Mouse (Mus musculus) thymus, postnatal 14 days (tissue): ENCODE results near the gene Map3k12.
A peak's percentile ranks its signal among the peaks of the same experiment; 100 is the strongest.

Experiments
- DNase-seq: peaks from one replicate; pipeline ENCODE4 v3.0.0; 2021

Gene Map3k12

DNA sequence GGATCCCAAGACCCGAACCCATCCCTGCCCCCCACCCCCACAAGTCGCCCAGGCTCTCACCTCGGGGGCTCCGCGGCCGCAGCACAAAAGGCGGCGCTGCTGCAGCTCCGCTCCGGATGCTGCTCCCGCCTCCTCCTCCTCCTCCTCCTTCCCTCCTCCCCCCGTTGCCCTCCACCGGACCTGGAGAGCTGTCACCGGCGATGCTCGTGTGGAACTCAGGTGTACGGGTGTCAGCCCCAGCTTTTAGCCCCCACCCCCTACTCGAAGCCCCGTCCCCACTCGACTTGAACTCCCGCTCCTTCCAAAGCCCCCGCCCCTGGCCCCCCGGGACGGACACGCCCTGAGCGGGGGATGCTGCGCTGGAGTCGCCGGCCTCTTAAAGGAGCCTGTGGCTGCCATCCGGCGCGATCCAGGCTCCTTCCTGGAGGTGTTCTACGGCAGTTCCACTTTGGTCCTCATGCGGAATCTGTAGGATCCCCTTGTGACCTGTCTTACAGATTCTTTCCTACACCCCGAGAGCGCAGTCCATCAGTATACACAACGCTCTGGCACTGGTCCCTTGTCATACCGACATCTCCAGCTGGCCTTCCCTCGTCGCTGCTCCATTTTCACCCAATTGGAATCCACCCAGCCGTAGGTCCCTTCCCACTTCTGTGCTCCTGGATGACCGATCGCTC lies at the start of gene Map3k12:
Gene Map3k12, minus strand, starts transcription at position 337 of the 677 bp plus-strand sequence.
- peak; percentile 82 for DNase-seq

DNA sequence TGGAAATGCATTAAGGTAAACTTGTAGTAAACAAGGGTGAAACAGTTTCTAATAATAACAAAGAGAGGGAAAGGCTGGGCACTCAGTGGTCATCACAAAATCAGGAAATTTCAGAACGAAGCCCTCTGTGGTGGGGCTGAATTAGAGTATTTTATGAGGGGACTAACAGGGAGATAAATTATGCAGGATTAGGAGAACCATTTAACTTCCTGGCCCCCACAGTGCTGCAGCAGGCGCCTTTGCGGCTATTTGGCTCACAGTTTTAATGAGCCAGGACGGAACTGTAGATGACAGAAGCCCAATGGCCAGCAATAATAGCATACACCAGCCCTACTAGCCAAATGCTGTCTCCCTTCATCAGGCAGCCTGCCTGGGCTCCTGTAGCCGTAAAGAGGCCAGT lies 46.8 kb upstream of the Map3k12 start:
- DNase-seq = no peak

DNA sequence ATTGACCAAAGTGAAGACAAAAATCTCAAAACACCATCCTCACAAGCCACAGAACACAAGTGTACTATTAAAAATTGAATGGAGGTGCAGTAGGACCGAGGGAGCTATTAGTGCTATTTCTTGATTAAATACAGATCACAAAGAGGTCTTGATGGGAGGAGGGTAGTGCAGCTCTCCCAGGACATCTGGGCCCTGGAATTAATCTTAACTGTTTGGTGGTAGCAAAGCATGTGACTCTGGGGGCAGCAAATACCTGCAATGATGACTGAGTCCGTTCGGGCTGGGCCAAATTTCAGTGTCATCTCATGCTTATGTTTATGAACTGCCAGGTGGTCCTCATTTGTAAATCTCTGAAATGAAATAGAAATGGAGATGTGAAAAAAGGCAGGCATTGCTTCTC lies 46.2 kb upstream of the Map3k12 start:
- DNase-seq = no peak

DNA sequence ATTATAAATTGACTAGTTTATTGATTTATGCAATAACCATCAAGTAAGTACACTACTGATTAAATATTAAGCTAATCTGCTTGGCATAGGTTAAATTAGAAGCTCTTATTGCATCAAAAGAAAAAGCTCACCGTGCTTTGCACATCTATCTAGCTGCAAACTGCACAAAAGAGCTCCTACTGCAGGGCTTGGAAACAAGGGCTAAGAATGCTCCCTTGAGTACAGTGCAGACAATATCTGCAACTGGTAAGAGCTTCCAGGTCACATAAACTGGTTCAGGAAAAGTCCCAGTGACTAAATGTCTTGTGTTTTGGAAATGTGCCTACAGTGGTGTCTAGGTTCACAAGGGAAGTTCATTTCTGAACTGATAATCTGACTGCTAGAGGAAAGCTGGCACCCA lies 45.6 kb upstream of the Map3k12 start:
- no peak for DNase-seq

DNA sequence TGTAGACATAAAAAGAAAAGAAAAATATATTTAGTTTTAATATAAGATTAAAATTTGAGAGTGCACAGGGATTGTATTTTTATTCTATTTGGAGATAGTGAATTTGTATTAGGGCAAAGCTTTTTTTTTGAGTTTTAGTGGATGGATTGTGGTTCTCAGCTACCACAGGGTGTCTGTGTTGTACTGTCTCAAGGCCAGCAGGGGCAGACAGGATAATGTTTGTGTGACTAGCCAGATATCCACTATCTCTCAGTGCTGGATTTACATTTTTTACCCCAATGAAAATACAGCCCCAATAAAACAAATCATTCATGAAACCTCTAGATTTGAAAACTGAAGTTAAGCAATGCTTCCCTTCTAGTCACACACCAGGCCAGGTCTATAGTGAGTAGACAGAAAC lies 40.7 kb upstream of the Map3k12 start:
- DNase-seq = no peak

- no peak for DNase-seq
These were observed 38.7 kb upstream of the Map3k12 start for GRCm38 (mm10) chr15:102555581-102555980.

- DNase-seq = no peak
These were observed 35.7 kb upstream of the Map3k12 start for GRCm38 (mm10) chr15:102552599-102552998.

GRCm38 (mm10) chr15:102547478-102547877 lies 30.6 kb upstream of the Map3k12 start:
- DNase-seq = no peak

GRCm38 (mm10) chr15:102546677-102547427 lies 30.0 kb upstream of the Map3k12 start:
- DNase-seq = no peak

DNA sequence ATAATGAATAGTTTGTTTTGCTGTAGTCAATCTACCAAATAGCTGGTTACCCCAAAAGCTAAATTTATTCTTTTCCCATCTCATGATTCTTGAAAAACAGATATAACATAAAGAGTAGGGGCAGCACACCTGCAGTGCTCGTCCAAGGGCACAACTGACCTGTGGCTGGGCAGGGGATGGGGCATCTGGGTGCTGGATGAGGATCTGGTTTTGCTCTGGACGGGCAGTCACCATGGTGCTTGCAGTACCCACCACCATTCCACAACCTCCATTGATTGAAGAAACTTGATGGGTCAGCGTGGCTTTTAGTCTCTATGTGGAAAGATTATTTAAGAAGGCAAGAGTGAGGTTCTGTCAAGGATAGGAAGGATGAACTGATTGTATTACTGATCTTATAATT lies 29.4 kb upstream of the Map3k12 start:
- no peak for DNase-seq

GRCm38 (mm10) chr15:102544801-102545200 lies 27.9 kb upstream of the Map3k12 start:
- DNase-seq = no peak

DNA sequence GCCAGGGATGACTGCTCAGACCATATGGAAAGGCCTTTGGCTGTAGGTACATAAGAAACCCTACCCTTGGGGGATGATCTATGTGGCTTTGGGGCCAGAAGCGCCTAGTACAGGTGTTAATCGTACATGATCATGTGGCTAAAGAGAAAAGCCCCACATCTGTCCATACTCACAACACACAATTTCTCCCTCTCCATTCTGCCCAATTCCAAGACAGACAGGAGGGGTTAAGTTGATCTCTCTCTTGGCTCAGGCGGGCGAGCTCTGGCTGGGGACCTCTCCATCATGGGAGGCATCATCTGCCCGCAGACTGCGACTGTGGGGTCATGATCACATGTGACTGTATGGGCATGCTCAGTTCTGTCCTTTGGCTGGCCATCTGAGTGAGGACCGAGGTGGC lies 17.1 kb upstream of the Map3k12 start:
- no peak for DNase-seq

GRCm38 (mm10) chr15:102532106-102532900 lies 15.4 kb upstream of the Map3k12 start:
- no peak for DNase-seq

DNA sequence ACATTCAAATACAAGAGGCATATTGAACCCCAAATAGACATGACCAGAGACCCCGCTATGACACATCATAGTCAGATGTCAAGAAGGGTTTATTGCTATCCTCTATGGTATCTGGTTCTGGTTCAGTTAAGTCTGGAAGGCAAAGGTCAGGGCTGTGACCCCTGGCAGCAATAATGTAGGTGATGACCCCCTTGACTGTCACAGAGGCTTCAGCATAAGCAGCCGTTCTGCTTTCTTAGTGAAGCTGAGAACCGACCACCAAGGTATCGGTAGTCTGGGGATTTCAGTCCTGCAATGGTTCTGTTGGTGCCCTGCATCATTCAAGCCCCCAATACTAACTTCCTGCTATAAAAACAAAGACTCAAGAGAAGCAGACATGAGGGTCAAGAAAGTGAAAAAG lies 14.7 kb upstream of the Map3k12 start:
- DNase-seq = no peak

DNA sequence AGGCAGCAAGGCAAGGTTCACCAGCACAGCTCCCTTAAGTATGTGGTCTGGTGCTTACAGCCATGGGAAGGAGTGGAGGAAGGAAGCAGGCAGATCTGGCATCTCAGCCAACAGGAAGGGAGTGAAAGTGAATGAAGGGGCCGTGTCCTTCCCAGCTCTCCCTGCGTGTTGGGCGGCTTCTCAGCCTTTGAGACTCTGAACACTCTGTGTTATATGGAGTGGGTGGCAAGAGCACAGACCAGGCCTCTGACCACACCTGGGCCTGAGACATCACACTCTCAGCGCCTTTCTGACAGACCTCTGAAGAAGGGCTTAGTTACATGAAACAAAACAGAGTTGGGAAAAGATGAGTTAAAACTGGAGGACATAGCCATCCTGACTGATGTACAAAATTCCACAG lies 13.7 kb upstream of the Map3k12 start:
- DNase-seq = no peak

DNA sequence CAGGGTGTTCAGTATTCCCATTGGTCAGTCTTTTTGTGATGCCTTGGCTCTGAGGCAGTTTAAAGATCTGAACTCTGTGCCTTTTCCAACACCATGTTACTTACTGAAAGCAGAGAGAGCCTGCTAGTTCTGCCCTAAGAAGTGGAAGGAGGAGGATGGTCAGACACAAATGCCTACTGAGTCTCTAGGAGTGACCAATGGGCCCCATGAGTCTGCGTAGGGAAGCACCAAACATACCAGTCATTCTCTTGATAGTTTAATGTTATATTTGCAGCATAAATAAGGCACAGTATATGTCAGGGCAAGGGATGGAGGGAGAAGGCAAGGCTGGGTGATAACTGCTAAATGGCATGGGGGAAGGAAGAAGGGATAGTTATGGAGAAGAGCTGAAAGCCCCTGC lies 11.5 kb upstream of the Map3k12 start:
- DNase-seq = no peak

DNA sequence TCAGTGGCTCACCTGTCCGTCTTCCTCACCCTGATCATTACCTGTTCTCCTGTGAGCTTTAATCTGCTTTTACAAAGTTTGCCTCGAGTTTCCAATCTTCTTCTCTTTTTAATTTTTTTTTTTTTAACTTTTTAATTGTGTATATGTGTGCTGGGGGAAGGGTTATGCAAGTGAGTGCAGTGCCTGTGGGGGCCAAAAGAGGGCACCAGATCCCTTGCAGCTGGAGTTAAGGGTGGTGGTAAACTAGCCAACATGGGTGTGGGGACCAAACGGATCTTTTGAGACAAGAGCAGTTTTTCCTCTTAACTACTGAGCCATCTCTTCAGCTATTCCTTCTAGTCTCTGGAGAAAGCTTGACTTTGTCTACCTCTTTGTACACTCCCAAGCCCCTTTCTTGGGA lies 11.1 kb upstream of the Map3k12 start:
- peak; percentile 40 for DNase-seq

GRCm38 (mm10) chr15:102526111-102527002 lies 9.5 kb upstream of the Map3k12 start:
- DNase-seq = peak; percentile 37

DNA sequence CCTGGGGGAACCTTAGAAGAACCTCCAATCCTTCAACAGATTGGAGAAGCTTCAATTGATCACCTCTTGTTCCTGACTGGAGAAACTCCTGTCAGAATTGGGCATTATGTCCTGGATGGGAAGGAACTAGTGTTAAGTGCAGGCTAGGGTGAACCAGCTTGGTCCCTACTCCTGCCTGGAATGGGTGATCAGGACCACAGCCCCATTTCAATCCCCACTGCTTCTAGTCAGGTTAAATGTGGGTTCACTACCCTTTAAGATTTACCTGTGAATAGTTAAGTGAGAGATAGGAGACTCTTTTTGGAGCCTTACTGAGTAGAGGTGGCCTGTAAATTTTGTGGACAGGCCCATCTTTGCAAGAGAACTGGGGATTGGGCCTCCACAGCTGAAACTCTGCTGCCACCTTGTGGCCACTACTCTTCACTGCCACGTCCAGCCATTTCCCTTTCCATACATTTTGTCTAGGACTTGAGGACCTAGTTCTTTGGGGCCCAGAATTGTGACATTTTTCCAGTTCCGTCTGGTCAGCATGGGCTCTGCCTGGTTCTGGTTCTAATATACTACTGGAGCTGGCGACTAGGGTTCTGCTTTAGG lies 8.1 kb upstream of the Map3k12 start, which contains the start of gene Npff:
Gene Npff, minus strand, starts transcription at position 51 of the 594 bp plus-strand sequence.
- peak; percentile 78 for DNase-seq

- DNase-seq = no peak
These were observed 4.6 kb upstream of the Map3k12 start for GRCm38 (mm10) chr15:102521480-102521879.

DNA sequence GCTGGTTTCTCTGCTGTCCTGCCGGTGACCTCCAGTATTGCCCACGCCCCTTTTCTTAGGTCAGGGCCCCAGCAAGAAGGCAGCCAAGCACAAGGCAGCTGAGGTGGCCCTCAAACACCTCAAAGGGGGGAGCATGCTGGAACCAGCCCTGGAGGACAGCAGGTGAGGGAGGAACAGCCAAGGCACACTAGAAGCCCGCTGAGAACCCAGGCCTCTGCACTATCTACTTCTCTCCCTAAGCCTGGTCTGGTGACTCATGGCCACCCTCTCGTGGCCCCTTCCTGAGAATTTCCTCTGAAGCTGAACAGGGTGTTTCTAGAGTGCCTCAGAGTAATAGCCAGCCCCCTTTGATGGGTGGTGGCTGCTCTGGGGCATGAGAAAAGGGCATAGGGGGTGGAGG lies 3.6 kb upstream of the Map3k12 start:
- no peak for DNase-seq
